Mouse (Mus musculus) ES-Bruce4 (cell line): ENCODE data around the gene Rad9a. TPM values are rescaled to one million over a fixed set of nuclear protein-coding genes. Genes with fewer than 3 reads are reported as not detected.
A peak's percentile ranks its signal among the peaks of the same experiment; 100 is the strongest.

ENCODE experiments used
- H3K27ac ChIP-seq: 2 replicates; pipeline ENCODE4 v1.5.1; 2012; ENCODE audit warnings: low read length, inconsistent platforms; ENCODE audit not compliant: insufficient read depth
- H3K27me3 ChIP-seq: 2 replicates; pipeline ENCODE4 v1.6.1; 2012; ENCODE audit warnings: mild to moderate bottlenecking, low read length, inconsistent platforms; ENCODE audit not compliant: control insufficient read depth, poor library complexity, insufficient read depth, severe bottlenecking
- H3K36me3 ChIP-seq: 2 replicates; pipeline ENCODE4 v1.6.1; 2012; ENCODE audit warnings: inconsistent platforms, mild to moderate bottlenecking, low read length, moderate library complexity; ENCODE audit not compliant: control insufficient read depth, poor library complexity, insufficient read depth, severe bottlenecking
- H3K4me1 ChIP-seq: one replicate; pipeline ENCODE4 v1.8.1; 2011; ENCODE audit warnings: low read length; ENCODE audit not compliant: control insufficient read depth, insufficient read depth
- H3K4me3 ChIP-seq: 2 replicates; pipeline ENCODE4 v1.5.1; 2011; ENCODE audit warnings: low read depth, mild to moderate bottlenecking, low read length
- H3K9ac ChIP-seq: 2 replicates; pipeline ENCODE4 v1.6.1; 2012; ENCODE audit warnings: low read depth, mild to moderate bottlenecking, inconsistent platforms; ENCODE audit not compliant: poor library complexity, severe bottlenecking
- H3K9me3 ChIP-seq: replicated peaks from 2 replicates; pipeline ENCODE4 v1.6.1; 2012; ENCODE audit warnings: mild to moderate bottlenecking, low read length, inconsistent platforms; ENCODE audit not compliant: control insufficient read depth, poor library complexity, insufficient read depth, severe bottlenecking
- CTCF ChIP-seq: IDR thresholded peaks from one replicate; pipeline ENCODE4 v1.8.1; 2011; ENCODE audit warnings: low read depth, low read length
- EP300 ChIP-seq: IDR thresholded peaks from 2 replicates; pipeline ENCODE4 v1.6.1; 2011; ENCODE audit warnings: low read depth, low read length; ENCODE audit not compliant: insufficient read depth
- POLR2A ChIP-seq: IDR thresholded peaks from one replicate; pipeline ENCODE4 v1.8.1; 2011; ENCODE audit warnings: low read length; ENCODE audit not compliant: insufficient read depth
- polyA plus RNA-seq: library from polyadenylated mRNA; stranded (reverse); fragments of >200 nt; gene quantifications from 2 replicates; pipeline ENCODE4 v1.2.4, GENCODE M21; 2011; ENCODE audit warnings: low read depth; ENCODE audit not compliant: missing spikeins, insufficient read depth, insufficient read length

The Rad9a gene
- polyA plus RNA-seq, 1 experiment = 42.3 TPM

DNA sequence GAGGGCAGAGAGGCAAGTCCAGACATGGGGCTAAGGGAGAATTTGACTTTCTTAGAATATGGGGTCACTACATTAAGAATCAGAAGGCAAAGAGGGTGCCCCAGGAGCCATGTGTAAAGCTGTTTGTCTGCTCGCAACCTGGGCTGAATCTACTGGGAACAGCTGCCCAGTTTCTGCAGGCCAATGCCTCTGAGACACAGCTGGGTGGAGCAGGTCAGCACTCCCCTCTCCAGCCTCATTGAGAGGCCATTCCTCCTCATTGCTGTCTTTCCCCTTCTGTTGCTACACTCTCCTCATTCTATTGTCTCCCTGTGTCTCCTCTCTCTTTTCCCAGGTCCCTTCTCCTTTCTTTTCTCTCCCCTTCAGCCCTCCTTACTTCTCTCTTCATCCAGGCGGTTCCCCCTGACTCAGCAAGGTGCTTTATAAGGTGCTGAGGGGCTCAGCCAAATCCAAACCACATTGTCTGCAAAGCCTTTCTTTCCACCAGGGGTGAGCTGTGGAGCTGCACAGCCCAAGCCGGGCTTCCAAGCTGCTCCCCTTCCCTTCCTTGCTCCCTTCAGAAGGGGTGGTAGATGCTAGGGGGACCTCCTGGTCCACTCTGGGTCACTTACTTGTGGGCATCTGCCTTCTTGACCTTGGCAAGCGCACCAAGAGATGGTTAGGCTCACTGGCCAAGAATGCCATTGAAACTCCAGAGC is 10.6 kb upstream of the Rad9a start:
- H3K4me3 ChIP-seq = no peak overlapping the region
- no peak for TF ChIP-seq POLR2A
- TF ChIP-seq CTCF = no peak
- TF ChIP-seq EP300 = no peak
- no peaks in the 10 kb centered on the region for H3K9me3 ChIP-seq
- no peaks in the 10 kb centered on the region for H3K36me3 ChIP-seq
- peaks cover 13% of the 10 kb centered on the region for H3K27me3 ChIP-seq
- H3K9ac ChIP-seq = no peak overlapping the region
- H3K27ac ChIP-seq = no peak overlapping the region
- H3K4me1 ChIP-seq = no peaks in the 10 kb centered on the region

DNA sequence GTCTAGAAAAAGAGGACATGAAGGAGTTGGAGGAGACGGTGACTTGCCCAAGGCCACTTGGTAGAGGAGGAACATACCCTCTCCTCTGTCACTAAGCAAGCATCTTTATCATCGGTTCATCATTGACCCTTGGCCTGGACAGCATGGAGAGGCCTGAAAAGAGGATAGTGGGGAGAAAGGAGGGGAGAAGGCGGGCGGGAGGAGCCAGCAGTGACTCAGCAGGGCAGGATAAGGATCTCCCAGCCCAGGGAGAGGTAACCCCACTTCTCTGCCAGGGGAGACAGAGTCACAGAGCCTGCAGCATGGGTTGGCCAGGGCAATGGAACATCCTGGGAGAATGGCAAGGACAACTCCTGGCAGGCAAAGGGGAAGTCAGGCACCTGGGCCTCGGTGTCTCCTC is 7.1 kb upstream of the Rad9a start:
- TF ChIP-seq POLR2A (no peak), EP300 (no peak), CTCF (no peak)
- H3K27ac ChIP-seq = no peak overlapping the region

DNA sequence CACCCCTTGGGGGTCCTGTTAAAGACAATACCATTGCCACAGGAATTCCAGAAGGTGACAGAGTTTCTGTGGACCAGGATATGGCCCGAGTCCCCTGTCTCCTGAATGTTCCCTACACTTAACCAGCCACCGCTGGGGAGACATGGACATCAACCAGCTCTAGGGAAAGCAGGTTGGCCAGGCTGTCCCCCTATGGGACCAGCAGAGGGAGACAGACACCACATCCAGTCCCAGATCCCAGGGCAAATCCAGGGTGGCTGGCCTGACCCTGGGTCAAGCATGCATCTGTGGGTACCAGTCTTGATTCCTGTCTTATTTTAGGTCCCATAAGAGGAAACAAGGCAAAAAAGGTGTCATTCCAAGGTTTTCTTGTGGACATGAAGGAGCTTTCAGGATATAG is 5.5 kb upstream of the Rad9a start:
- Histone ChIP-seq H3K4me1 (no peaks in the 10 kb centered on the region), H3K36me3 (no peaks in the 10 kb centered on the region), H3K9ac (no peak overlapping the region), H3K27ac (no peak overlapping the region), H3K27me3 (no peaks in the 10 kb centered on the region), H3K9me3 (no peaks in the 10 kb centered on the region), H3K4me3 (no peak overlapping the region)
- peak; percentile 98 for TF ChIP-seq CTCF
- peak; percentile 44; the same call in 1 of the 2 replicates for TF ChIP-seq EP300
- no peak for TF ChIP-seq POLR2A

More for the DNA sequence above, 7.1 kb upstream of the Rad9a start:
- no peaks in the 10 kb centered on the region for H3K36me3 ChIP-seq
- H3K9ac ChIP-seq = no peak overlapping the region
- H3K4me3 ChIP-seq = no peak overlapping the region
- H3K4me1 ChIP-seq = no peaks in the 10 kb centered on the region
- H3K27me3 ChIP-seq = no peaks in the 10 kb centered on the region
- no peaks in the 10 kb centered on the region for H3K9me3 ChIP-seq

DNA sequence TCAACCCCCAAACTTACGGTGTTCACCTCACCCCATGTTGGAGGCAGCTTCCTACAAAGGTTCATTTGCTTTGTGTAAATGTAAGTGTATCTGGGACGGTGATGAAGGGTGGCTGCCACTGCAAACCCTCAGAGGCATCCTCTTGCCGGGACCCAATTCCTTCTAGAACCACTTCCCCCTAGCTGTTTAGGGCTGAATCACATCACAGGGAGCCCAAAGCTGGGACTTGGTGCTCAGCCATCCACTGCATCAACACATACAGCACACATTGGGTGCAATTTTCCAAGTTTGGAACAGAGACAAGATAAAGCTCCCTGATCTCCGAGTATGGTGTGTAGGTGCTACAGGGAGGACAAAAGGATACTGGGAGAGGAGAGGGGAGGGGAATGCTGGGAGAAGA is 3.4 kb upstream of the Rad9a start:
- TF ChIP-seq POLR2A (no peak), CTCF (no peak), EP300 (no peak)
- Histone ChIP-seq H3K27ac (no peak overlapping the region), H3K9ac (no peak overlapping the region), H3K4me1 (no peaks in the 10 kb centered on the region), H3K27me3 (no peaks in the 10 kb centered on the region), H3K4me3 (no peak overlapping the region), H3K36me3 (no peaks in the 10 kb centered on the region; the same call in 1 of the 2 replicates), H3K9me3 (no peaks in the 10 kb centered on the region)

DNA sequence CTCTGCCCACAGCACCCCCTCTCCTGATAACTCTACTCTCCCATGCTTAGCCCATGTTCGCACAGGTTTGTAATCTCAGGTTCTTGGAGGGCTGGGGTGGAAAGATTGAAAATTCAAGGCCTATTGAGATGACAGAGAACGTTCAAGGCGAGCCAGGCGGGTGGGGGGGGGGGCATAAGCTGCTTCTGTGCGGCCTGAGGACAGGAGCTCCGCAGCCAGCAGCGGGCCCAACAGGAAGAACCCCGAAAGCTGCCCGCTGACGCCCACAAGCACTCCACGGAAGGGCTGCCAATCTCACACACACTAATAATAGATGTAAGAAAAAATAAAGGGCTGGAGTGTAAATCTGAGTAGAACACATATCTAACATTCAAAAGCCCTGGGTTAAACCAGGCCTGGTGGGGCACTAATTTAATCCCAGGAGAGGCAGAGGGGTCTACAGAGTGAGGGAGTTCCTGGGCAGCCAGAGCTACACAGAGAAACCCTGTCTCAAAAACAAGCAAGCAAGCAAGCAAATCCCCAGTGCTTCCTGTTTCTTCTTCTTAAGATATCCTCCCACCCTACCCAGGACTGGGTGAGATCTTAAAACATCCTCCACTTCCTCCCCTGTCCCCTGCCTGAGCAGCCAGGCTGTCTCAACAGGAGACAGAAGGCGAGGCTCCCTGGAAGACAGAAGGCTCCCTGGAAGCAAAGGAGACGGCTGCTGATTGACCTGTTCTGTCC is 2.3 kb upstream of the Rad9a start:
- Histone ChIP-seq H3K9ac (no peak overlapping the region), H3K4me3 (no peak overlapping the region), H3K4me1 (no peaks in the 10 kb centered on the region), H3K27ac (no peak overlapping the region), H3K36me3 (peaks cover 9% of the 10 kb centered on the region), H3K9me3 (no peaks in the 10 kb centered on the region), H3K27me3 (no peaks in the 10 kb centered on the region)
- TF ChIP-seq POLR2A (no peak), EP300 (no peak), CTCF (no peak)

DNA sequence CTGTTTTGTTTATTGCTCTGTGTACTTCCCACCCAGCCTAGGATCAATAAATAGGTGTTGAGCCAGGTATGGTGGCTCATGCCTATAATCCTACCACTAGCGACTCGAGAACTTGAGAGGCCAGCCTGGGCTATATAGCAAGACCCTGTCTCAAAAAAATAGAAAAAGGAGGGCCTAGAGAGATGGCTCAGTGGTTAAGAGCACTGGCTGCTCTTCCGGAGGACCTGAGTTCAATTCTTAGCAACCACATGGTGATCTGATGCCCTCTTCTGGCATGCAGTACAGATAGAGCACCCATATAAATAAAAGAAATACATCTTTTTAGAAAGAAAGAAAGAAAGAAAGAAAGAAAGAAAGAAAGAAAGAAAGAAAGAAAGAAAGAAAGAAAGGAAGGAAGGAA is 1.7 kb upstream of the Rad9a start:
- H3K4me3 ChIP-seq = no peak overlapping the region
- H3K36me3 ChIP-seq = peaks cover 15% of the 10 kb centered on the region
- no peaks in the 10 kb centered on the region for H3K27me3 ChIP-seq
- H3K4me1 ChIP-seq = no peaks in the 10 kb centered on the region
- no peaks in the 10 kb centered on the region for H3K9me3 ChIP-seq
- no peak overlapping the region for H3K9ac ChIP-seq
- H3K27ac ChIP-seq = no peak overlapping the region
- TF ChIP-seq EP300 (no peak), POLR2A (no peak), CTCF (no peak)
